Mouse (Mus musculus): ENCODE results near the gene Bpifa2. TPM values are rescaled to one million over a fixed set of nuclear protein-coding genes. Genes with fewer than 3 reads are reported as not detected.
"Not testable (repeated sequence)": the region's sequence is repeated elsewhere in the genome, so short reads cannot be mapped to it uniquely, and the experiment has no call there.

Bpifa2 gene
- not detected for total RNA-seq (2021)

- no peak for DNase-seq (ENCODE audit: extremely low spot score in 1 of 2, low spot score in 1 of 2)
Observed at GRCm38 (mm10) chr2:154007965-154008364, at the start of gene Bpifa2. TSS of gene Bpifa2 (plus strand) at chr2:154008265.

- DNase-seq (ENCODE audit: extremely low spot score in 1 of 2, low spot score in 1 of 2), result no peak
Observed at GRCm38 (mm10) chr2:153962821-153963331, 45.2 kb upstream of the Bpifa2 start.

GRCm38 (mm10) chr2:153963334-153963733 is 44.7 kb upstream of the Bpifa2 start:
- DNase-seq (ENCODE audit: extremely low spot score in 1 of 2, low spot score in 1 of 2), result no peak

GRCm38 (mm10) chr2:153970221-153970620 is 37.8 kb upstream of the Bpifa2 start:
- DNase-seq (ENCODE audit: extremely low spot score in 1 of 2, low spot score in 1 of 2), result no peak

- DNase-seq (ENCODE audit: extremely low spot score in 1 of 2, low spot score in 1 of 2), result no peak
Observed at GRCm38 (mm10) chr2:153974582-153974981, 33.5 kb upstream of the Bpifa2 start, which contains the start of gene Bpifa6. TSS of gene Bpifa6 (plus strand) at chr2:153974945.

GRCm38 (mm10) chr2:153995770-153996169 is 12.3 kb upstream of the Bpifa2 start:
- DNase-seq (ENCODE audit: extremely low spot score in 1 of 2, low spot score in 1 of 2), result peak; percentile 54 to 84

- DNase-seq (ENCODE audit: extremely low spot score in 1 of 2, low spot score in 1 of 2), result no peak
Observed at GRCm38 (mm10) chr2:154000501-154000900, 7.6 kb upstream of the Bpifa2 start.

- no peak for DNase-seq (ENCODE audit: extremely low spot score in 1 of 2, low spot score in 1 of 2)
Observed at GRCm38 (mm10) chr2:154001056-154001455, 7.0 kb upstream of the Bpifa2 start.

- no peak for DNase-seq (ENCODE audit: extremely low spot score in 1 of 2, low spot score in 1 of 2)
Observed at GRCm38 (mm10) chr2:154004456-154004855, 3.6 kb upstream of the Bpifa2 start.

- no peak for DNase-seq (ENCODE audit: extremely low spot score in 1 of 2, low spot score in 1 of 2)
Observed at GRCm38 (mm10) chr2:154005094-154005493, 3.0 kb upstream of the Bpifa2 start.

GRCm38 (mm10) chr2:154005734-154006133 is 2.3 kb upstream of the Bpifa2 start:
- DNase-seq (ENCODE audit: extremely low spot score in 1 of 2, low spot score in 1 of 2), result no peak

GRCm38 (mm10) chr2:154006331-154006730 is 1.7 kb upstream of the Bpifa2 start:
- DNase-seq (ENCODE audit: extremely low spot score in 1 of 2, low spot score in 1 of 2), result no peak

- no peak for DNase-seq (ENCODE audit: extremely low spot score in 1 of 2, low spot score in 1 of 2)
Observed at GRCm38 (mm10) chr2:154007381-154007780, 684 bp upstream of the Bpifa2 start.

- no peak for DNase-seq (ENCODE audit: extremely low spot score in 1 of 2, low spot score in 1 of 2)
Observed at GRCm38 (mm10) chr2:154017990-154018389, 9.9 kb downstream of the Bpifa2 start.

GRCm38 (mm10) chr2:154024676-154025075 is 16.6 kb downstream of the Bpifa2 start:
- not testable (repeated sequence) for DNase-seq (ENCODE audit: extremely low spot score in 1 of 2, low spot score in 1 of 2)

- peak; percentile 15 to 58 for DNase-seq (ENCODE audit: extremely low spot score in 1 of 2, low spot score in 1 of 2)
Observed at GRCm38 (mm10) chr2:154038932-154039331, 30.9 kb downstream of the Bpifa2 start.

GRCm38 (mm10) chr2:154044743-154045142 is 36.7 kb downstream of the Bpifa2 start:
- no peak for DNase-seq (ENCODE audit: extremely low spot score in 1 of 2, low spot score in 1 of 2)

GRCm38 (mm10) chr2:154058690-154059089 is 50.6 kb downstream of the Bpifa2 start:
- DNase-seq (ENCODE audit: extremely low spot score in 1 of 2, low spot score in 1 of 2), result peak in 1 of 2 experiments; percentile 19

Other genes starting within 250 kb of the Bpifa2 start
- gene Efcab8, start 228.3 kb upstream of the Bpifa2 start, total RNA-seq (2021), result under 1 TPM; 0.12 to 0.19 TPM
- not detected for gene Sun5, start 137.2 kb upstream of the Bpifa2 start, total RNA-seq (2021)
- not detected for gene Bpifb2, start 133.2 kb upstream of the Bpifa2 start, total RNA-seq (2021)
- gene Bpifb6, start 107.9 kb upstream of the Bpifa2 start, total RNA-seq (2021), result not detected
- gene Bpifb3, start 90.0 kb upstream of the Bpifa2 start, total RNA-seq (2021), result not detected
- gene Bpifb4, start 70.1 kb upstream of the Bpifa2 start, total RNA-seq (2021), result not detected
- not detected for gene Bpifa6, start 33.3 kb upstream of the Bpifa2 start, total RNA-seq (2021)
- not detected for gene Bpifa3, start 122.1 kb downstream of the Bpifa2 start, total RNA-seq (2021)
- not detected for gene Bpifa1, start 134.6 kb downstream of the Bpifa2 start, total RNA-seq (2021)
- not detected for gene Bpifa5, start 154.3 kb downstream of the Bpifa2 start, total RNA-seq (2021)
- gene Bpifb1, start 182.6 kb downstream of the Bpifa2 start, total RNA-seq (2021), result under 1 TPM; 0.14 to 0.42 TPM
- not detected for gene Bpifb5, start 215.5 kb downstream of the Bpifa2 start, total RNA-seq (2021)
- not detected for gene Bpifb9a, start 249.6 kb downstream of the Bpifa2 start, total RNA-seq (2021)

Measured in layer of hippocampus, postnatal 25 days (tissue).